Mouse (Mus musculus): ENCODE results near the gene Olfr90. TPM values are rescaled to one million over a fixed set of nuclear protein-coding genes. Genes with fewer than 3 reads are reported as not detected.

Gene Olfr90
- polyA plus RNA-seq, 1 experiment from 2014 or later: not detected

DNA sequence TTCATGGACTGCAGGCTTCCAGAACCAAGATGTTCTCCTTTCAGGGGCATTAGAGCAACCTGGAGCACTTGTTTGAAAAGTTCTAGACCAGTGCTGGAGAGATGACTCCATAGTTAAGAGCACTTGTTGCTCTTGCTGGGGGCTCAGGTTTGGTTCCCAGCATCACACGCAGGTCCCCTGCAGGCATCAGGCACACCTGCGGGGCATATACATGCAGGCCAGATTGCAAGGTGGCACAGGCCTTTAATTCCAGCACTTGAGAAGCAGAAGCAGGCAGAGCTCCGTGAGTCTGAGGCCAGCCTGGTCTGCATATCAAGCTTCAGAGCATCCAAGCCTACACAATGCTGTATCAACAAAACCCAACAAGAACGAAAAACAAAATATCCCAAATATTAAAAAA is 6.6 kb downstream of the Olfr90 start:
- no peak overlapping the region for H3K4me3 ChIP-seq (ENCODE audit: low read depth, low read length)
- no peak overlapping the region for H3K27ac ChIP-seq (ENCODE audit: low read length)
- H3K4me1 ChIP-seq (ENCODE audit: control insufficient read depth, low read depth, low read length): no peaks in the 10 kb centered on the region
- WGBS (ENCODE audit: insufficient replicate concordance): 68% methylated on average over 4 of the region's 4 CpGs
- no peak overlapping the region for H3K4me2 ChIP-seq (ENCODE audit: low read depth, low read length)
- no peaks in the 10 kb centered on the region for H3K9me3 ChIP-seq (replicated peaks; ENCODE audit: control insufficient read depth, low read length)
- H3K36me3 ChIP-seq (ENCODE audit: control insufficient read depth, insufficient read depth): no peaks in the 10 kb centered on the region
- no peak overlapping the region for H3K9ac ChIP-seq (ENCODE audit: low read depth, low read length)
- ATAC-seq (ENCODE audit: low read depth): no peak
- H3K27me3 ChIP-seq (ENCODE audit: control insufficient read depth, insufficient read depth, low read depth, low read length): no peaks in the 10 kb centered on the region

DNA sequence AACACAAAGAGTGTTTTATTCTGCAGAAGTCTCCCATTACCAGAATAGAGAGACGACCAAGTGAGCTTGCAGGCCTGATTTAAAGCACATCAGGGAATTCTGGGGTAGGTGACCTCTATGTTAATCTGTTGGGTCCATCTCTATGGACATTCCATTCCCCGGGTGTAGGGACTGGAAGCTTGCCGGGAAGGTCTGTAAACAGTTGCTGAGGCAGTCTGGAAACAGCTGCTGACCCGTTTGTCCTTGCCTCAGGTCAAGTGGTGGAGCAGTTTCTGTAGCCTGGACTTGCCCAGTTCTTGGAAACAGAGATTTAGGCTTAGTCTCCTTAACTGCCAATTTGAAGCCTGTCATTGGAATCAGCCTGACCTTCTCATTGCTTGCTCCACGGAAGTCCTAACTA is 8.2 kb downstream of the Olfr90 start:
- Histone ChIP-seq H3K4me1 (ENCODE audit: control insufficient read depth, low read depth, low read length) (no peaks in the 10 kb centered on the region), H3K27me3 (ENCODE audit: control insufficient read depth, insufficient read depth, low read depth, low read length) (no peaks in the 10 kb centered on the region), H3K36me3 (ENCODE audit: control insufficient read depth, insufficient read depth) (no peaks in the 10 kb centered on the region), H3K4me3 (ENCODE audit: low read depth, low read length) (no peak overlapping the region), H3K4me2 (ENCODE audit: low read depth, low read length) (no peak overlapping the region), H3K9me3 (replicated peaks; ENCODE audit: control insufficient read depth, low read length) (no peaks in the 10 kb centered on the region), H3K27ac (ENCODE audit: low read length) (no peak overlapping the region), H3K9ac (ENCODE audit: low read depth, low read length) (no peak overlapping the region)
- no peak for ATAC-seq (ENCODE audit: low read depth)
- 26% methylated on average over 5 of the region's 5 CpGs for WGBS (ENCODE audit: insufficient replicate concordance)

DNA sequence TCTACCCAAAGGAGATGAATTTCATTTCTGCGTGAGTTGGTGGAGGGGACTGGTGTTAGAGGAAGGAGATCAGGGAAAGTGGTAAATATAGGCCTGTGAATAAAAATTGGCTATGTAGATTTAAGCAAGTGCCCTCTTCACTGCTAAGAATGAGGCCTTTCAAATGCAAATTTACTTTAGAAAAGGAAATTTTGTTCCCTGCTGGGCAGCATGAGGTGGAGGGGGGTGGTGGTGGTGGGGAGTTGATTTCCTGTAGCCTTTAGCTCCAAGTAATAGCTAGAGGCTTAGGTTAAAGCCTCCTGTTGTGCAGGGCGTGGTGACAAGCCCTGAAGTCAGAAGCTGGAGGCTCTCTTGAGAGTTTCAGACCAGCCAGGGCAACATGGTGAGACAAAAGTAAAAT is 9.3 kb downstream of the Olfr90 start:
- Histone ChIP-seq H3K9me3 (replicated peaks; ENCODE audit: control insufficient read depth, low read length) (no peaks in the 10 kb centered on the region), H3K9ac (ENCODE audit: low read depth, low read length) (no peak overlapping the region), H3K36me3 (ENCODE audit: control insufficient read depth, insufficient read depth) (no peaks in the 10 kb centered on the region), H3K4me2 (ENCODE audit: low read depth, low read length) (no peak overlapping the region), H3K4me1 (ENCODE audit: control insufficient read depth, low read depth, low read length) (no peaks in the 10 kb centered on the region), H3K4me3 (ENCODE audit: low read depth, low read length) (no peak overlapping the region), H3K27me3 (ENCODE audit: control insufficient read depth, insufficient read depth, low read depth, low read length) (no peaks in the 10 kb centered on the region), H3K27ac (ENCODE audit: low read length) (no peak overlapping the region)
- no peak for ATAC-seq (ENCODE audit: low read depth)
- 38% methylated on average over 2 of the region's 2 CpGs for WGBS (ENCODE audit: insufficient replicate concordance)

DNA sequence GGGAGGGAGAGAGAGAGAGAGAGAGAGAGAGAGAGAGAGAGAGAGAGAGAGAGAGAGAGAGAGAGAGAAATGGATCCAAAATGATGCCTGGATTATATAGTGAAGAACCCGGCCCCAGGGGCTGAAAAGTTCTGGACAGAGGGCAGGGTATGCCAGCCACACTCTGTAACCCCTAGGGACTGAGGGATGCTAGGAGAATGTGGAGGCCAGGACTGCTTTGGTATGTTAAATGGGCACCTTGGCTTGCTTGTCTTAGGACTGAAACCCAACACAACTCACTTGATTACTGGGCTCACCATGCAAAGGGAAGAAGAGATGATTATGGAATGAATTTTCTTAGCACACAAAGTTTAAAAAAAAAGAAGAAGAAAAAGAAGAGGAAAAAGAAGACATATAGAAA is 10.1 kb downstream of the Olfr90 start:
- H3K27ac ChIP-seq (ENCODE audit: low read length): no peak overlapping the region
- no peaks in the 10 kb centered on the region for H3K36me3 ChIP-seq (ENCODE audit: control insufficient read depth, insufficient read depth)
- no peak for ATAC-seq (ENCODE audit: low read depth)
- H3K4me3 ChIP-seq (ENCODE audit: low read depth, low read length): no peak overlapping the region
- no peaks in the 10 kb centered on the region for H3K27me3 ChIP-seq (ENCODE audit: control insufficient read depth, insufficient read depth, low read depth, low read length)
- WGBS (ENCODE audit: insufficient replicate concordance): 73% methylated on average over 1 of the region's 1 CpGs
- no peak overlapping the region for H3K4me2 ChIP-seq (ENCODE audit: low read depth, low read length)
- H3K9ac ChIP-seq (ENCODE audit: low read depth, low read length): no peak overlapping the region
- no peaks in the 10 kb centered on the region for H3K9me3 ChIP-seq (replicated peaks; ENCODE audit: control insufficient read depth, low read length)
- no peaks in the 10 kb centered on the region for H3K4me1 ChIP-seq (ENCODE audit: control insufficient read depth, low read depth, low read length)

DNA sequence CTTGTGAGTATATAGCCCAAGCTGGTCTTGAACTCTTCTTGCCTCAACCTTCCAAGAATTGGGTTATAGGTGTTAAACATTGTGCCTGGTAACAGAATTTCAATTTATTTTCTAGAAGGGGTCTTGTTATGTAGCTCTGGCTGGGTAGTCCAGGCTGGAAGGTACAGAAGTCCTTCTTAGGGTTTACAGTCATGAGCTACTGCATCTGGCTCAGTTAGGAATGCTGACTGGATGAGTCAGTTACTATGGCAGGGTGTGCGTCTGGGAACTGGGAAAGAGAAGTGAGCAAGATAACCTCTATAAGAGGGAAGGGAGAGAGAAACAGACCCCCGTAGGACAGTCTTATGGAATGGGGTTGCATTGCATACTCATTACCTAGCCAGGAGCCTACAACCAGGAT is 12.5 kb downstream of the Olfr90 start:
- Histone ChIP-seq H3K27me3 (ENCODE audit: control insufficient read depth, insufficient read depth, low read depth, low read length) (no peaks in the 10 kb centered on the region), H3K9ac (ENCODE audit: low read depth, low read length) (no peak overlapping the region), H3K9me3 (replicated peaks; ENCODE audit: control insufficient read depth, low read length) (no peaks in the 10 kb centered on the region), H3K4me2 (ENCODE audit: low read depth, low read length) (no peak overlapping the region), H3K36me3 (ENCODE audit: control insufficient read depth, insufficient read depth) (no peaks in the 10 kb centered on the region), H3K27ac (ENCODE audit: low read length) (no peak overlapping the region), H3K4me3 (ENCODE audit: low read depth, low read length) (no peak overlapping the region), H3K4me1 (ENCODE audit: control insufficient read depth, low read depth, low read length) (no peaks in the 10 kb centered on the region)
- ATAC-seq (ENCODE audit: low read depth): no peak
- WGBS (ENCODE audit: insufficient replicate concordance): 63% methylated on average over 2 of the region's 2 CpGs

DNA sequence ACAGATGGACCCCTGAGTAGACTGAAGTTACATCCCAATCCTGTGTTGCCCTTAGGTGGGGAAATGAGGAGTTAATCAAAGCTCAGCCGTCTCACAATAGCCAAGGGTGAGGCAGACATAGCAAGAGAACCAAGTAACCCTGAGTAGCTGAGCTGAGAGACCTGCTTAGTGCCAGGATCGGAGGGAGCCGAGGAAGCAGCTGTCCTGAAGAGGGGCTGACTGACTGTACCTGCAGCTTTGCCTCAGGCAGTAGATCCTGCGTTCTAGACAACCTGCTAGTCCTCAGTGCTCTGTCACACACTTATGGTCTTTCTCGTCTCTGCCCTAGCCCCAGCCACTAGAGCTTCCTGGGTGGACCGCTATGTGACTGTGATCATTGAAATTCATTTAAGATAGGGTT is 13.1 kb downstream of the Olfr90 start:
- no peaks in the 10 kb centered on the region for H3K9me3 ChIP-seq (replicated peaks; ENCODE audit: control insufficient read depth, low read length)
- no peak overlapping the region for H3K27ac ChIP-seq (ENCODE audit: low read length)
- H3K9ac ChIP-seq (ENCODE audit: low read depth, low read length): no peak overlapping the region
- WGBS (ENCODE audit: insufficient replicate concordance): 71% methylated on average over 6 of the region's 6 CpGs
- H3K36me3 ChIP-seq (ENCODE audit: control insufficient read depth, insufficient read depth): no peaks in the 10 kb centered on the region
- no peak overlapping the region for H3K4me3 ChIP-seq (ENCODE audit: low read depth, low read length)
- H3K4me2 ChIP-seq (ENCODE audit: low read depth, low read length): no peak overlapping the region
- no peaks in the 10 kb centered on the region for H3K27me3 ChIP-seq (ENCODE audit: control insufficient read depth, insufficient read depth, low read depth, low read length)
- ATAC-seq (ENCODE audit: low read depth): no peak
- H3K4me1 ChIP-seq (ENCODE audit: control insufficient read depth, low read depth, low read length): no peaks in the 10 kb centered on the region

DNA sequence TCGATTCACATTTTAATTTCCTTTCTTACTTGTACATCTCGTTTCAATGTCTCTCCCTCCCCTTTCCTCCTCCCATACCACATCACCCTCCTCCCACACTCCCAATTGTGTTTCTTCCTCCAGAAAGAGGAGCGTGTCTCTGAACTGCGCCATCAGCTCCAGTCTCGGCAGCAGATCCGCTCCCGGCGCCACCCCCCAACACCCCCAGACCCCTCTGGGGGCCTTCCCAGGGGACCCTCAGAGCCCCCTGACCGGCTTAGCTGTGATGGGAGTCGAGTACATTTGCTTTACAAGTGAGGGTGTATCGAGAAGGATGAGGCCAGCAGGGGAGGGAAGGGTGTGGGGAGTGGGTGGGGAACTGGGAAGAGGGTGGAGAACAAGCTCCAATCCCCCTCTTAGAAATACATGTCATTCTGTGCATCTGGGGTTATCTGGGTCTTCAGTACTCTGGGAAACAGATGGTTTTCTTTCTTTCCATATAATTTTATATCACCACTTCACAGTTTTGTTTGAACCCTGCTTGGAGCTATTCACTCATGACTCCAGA is 15.5 kb downstream of the Olfr90 start:
- no peaks in the 10 kb centered on the region for H3K9me3 ChIP-seq (replicated peaks; ENCODE audit: control insufficient read depth, low read length)
- no peak overlapping the region for H3K4me3 ChIP-seq (ENCODE audit: low read depth, low read length)
- no peak for ATAC-seq (ENCODE audit: low read depth)
- H3K36me3 ChIP-seq (ENCODE audit: control insufficient read depth, insufficient read depth): no peaks in the 10 kb centered on the region
- no peak overlapping the region for H3K27ac ChIP-seq (ENCODE audit: low read length)
- no peaks in the 10 kb centered on the region for H3K27me3 ChIP-seq (ENCODE audit: control insufficient read depth, insufficient read depth, low read depth, low read length)
- H3K4me1 ChIP-seq (ENCODE audit: control insufficient read depth, low read depth, low read length): no peaks in the 10 kb centered on the region
- 50% methylated on average over 11 of the region's 11 CpGs for WGBS (ENCODE audit: insufficient replicate concordance)
- H3K4me2 ChIP-seq (ENCODE audit: low read depth, low read length): no peak overlapping the region
- H3K9ac ChIP-seq (ENCODE audit: low read depth, low read length): no peak overlapping the region

DNA sequence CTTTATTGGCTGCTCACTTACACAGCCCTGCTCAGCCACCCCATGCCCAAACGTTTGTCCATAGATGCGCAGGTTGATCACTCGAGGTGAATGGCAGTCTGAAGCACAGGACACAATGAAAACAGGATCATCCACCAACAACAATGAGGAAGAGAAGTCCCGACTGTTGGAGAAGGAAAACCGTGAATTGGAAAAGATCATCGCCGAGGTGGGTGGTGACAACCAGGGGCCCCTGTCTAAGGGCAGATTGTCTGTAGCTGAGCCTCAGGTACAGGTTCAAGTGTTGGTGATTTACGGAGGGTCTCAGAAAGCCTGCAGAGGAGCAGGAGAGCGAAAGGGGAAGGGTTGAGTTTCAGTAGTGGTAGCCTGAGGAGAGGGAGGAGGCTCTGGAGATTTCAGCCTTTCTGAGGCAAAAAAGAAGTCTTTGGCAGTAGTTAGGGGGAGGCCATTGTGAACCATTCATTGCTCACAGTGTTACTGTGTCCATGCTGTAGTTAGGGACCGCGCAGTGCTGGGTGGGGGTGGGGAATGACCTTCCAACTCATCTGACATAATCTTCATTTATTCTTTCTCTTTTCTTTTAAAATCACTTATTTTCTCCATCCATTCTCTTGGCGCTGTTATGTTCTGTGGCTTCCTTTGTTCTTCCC is 16.1 kb downstream of the Olfr90 start:
- Histone ChIP-seq H3K4me2 (ENCODE audit: low read depth, low read length) (no peak overlapping the region), H3K9me3 (replicated peaks; ENCODE audit: control insufficient read depth, low read length) (no peaks in the 10 kb centered on the region), H3K27me3 (ENCODE audit: control insufficient read depth, insufficient read depth, low read depth, low read length) (no peaks in the 10 kb centered on the region), H3K4me3 (ENCODE audit: low read depth, low read length) (no peak overlapping the region), H3K4me1 (ENCODE audit: control insufficient read depth, low read depth, low read length) (no peaks in the 10 kb centered on the region), H3K9ac (ENCODE audit: low read depth, low read length) (no peak overlapping the region), H3K36me3 (ENCODE audit: control insufficient read depth, insufficient read depth) (no peaks in the 10 kb centered on the region), H3K27ac (ENCODE audit: low read length) (no peak overlapping the region)
- no peak for ATAC-seq (ENCODE audit: low read depth)
- WGBS (ENCODE audit: insufficient replicate concordance): 64% methylated on average over 12 of the region's 12 CpGs

DNA sequence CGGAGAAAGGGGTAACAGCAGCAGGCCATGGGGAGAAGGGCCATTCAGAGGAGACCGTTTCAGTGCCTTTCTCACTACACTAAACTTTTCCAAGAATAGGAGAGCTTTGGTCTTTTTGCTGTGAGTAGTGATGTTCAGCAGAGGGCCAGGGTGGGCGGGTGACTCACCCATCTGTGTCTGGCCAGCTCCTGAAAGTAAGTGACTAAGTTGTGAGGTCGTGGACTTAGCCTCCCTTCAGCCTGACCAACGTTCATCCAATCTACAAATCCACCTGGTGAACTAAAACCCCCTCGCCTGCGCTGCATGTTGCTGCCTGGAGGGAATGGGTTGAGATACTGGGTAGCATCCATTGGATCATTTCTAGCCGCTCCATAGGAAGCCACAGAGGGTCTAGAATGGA is 18.2 kb downstream of the Olfr90 start:
- WGBS (ENCODE audit: insufficient replicate concordance): 59% methylated on average over 8 of the region's 8 CpGs
- H3K9ac ChIP-seq (ENCODE audit: low read depth, low read length): no peak overlapping the region
- H3K27ac ChIP-seq (ENCODE audit: low read length): no peak overlapping the region
- H3K4me2 ChIP-seq (ENCODE audit: low read depth, low read length): no peak overlapping the region
- H3K36me3 ChIP-seq (ENCODE audit: control insufficient read depth, insufficient read depth): no peaks in the 10 kb centered on the region
- H3K4me1 ChIP-seq (ENCODE audit: control insufficient read depth, low read depth, low read length): no peaks in the 10 kb centered on the region
- ATAC-seq (ENCODE audit: low read depth): no peak
- no peaks in the 10 kb centered on the region for H3K9me3 ChIP-seq (replicated peaks; ENCODE audit: control insufficient read depth, low read length)
- no peaks in the 10 kb centered on the region for H3K27me3 ChIP-seq (ENCODE audit: control insufficient read depth, insufficient read depth, low read depth, low read length)
- no peak overlapping the region for H3K4me3 ChIP-seq (ENCODE audit: low read depth, low read length)
